Mouse (Mus musculus): ENCODE results near the gene Tnpo3. TPM values are rescaled to one million over a fixed set of nuclear protein-coding genes. Genes with fewer than 3 reads are reported as not detected.
"Not testable (repeated sequence)": the region's sequence is repeated elsewhere in the genome, so short reads cannot be mapped to it uniquely, and the experiment has no call there.

Tnpo3 gene
- polyA plus RNA-seq, 1 experiment from 2014 or later = 93.2 TPM

DNA sequence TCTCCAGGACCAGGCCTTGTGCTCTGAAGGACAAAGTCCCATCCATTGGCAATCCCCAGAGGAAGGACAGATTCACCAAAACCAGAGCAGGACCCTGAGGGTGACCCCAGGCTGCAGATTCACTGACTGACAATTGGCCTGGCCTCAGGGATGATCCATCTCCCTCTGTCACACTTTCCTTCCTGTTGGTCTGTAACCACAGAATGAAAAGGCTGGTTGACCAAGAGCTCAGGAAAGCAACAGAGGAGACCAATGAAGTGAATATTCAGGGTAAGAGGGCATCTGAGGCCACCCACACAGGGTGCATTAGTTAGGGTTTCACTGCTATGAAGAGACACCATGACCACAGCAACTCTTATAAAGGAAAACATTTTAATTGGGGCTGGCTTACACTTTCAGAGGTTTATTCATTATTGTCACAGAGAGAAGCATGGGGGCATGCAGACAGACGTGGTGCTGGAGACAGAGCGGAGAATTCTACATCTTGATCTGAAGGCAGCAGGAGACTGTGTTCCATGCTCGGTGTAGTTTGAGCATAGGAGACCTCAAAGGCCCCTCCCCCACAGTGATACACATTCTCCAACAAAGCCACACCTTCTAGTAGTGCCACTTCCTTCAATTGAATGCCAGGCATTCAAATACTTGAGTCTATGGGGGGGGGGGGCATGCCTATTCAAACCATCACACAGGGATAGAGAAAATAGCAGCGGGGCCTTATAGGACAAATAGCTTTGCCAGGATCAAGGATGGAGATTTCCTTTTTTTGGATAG is 26.8 kb upstream of the Tnpo3 start:
- no peaks in the 10 kb centered on the region for H3K9me3 ChIP-seq
- no peak overlapping the region for H3K9ac ChIP-seq
- H3K4me3 ChIP-seq = no peak overlapping the region
- H3K4me1 ChIP-seq = no peaks in the 10 kb centered on the region
- WGBS = 85% methylated on average over 4 of the region's 4 CpGs
- ATAC-seq (replicated peaks) = no peak
- no peak overlapping the region for H3K4me2 ChIP-seq
- no peaks in the 10 kb centered on the region for H3K36me3 ChIP-seq (replicated peaks)
- H3K27ac ChIP-seq = no peak overlapping the region
- peaks cover 3% of the 10 kb centered on the region; the same call in 1 of the 2 replicates for H3K27me3 ChIP-seq (replicated peaks)

DNA sequence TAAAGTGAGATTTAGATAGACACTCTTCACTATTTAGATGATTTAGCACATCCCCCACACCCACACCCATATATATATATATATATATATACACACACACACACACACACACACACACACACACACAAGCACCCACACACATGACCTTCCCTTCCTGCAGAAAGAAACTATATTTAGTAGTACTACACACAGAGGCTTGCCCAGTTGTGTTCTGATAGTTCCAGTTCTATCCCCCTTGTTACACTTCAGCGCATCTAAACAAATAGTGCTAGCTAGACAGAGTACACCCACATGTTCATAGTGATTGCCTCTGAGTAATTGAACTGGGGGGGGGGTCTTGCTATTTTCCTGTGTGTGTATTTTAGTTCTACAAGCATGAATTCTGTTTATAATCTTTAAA is 24.9 kb upstream of the Tnpo3 start:
- no peak overlapping the region for H3K27ac ChIP-seq
- H3K9ac ChIP-seq = no peak overlapping the region
- no peaks in the 10 kb centered on the region for H3K9me3 ChIP-seq
- peaks cover 3% of the 10 kb centered on the region; the same call in 1 of the 2 replicates for H3K27me3 ChIP-seq (replicated peaks)
- H3K4me2 ChIP-seq = no peak overlapping the region
- no peak overlapping the region for H3K4me3 ChIP-seq
- H3K36me3 ChIP-seq (replicated peaks) = no peaks in the 10 kb centered on the region
- no peak for ATAC-seq (replicated peaks)
- H3K4me1 ChIP-seq = no peaks in the 10 kb centered on the region
- 94% methylated on average over 1 of the region's 1 CpGs for WGBS

DNA sequence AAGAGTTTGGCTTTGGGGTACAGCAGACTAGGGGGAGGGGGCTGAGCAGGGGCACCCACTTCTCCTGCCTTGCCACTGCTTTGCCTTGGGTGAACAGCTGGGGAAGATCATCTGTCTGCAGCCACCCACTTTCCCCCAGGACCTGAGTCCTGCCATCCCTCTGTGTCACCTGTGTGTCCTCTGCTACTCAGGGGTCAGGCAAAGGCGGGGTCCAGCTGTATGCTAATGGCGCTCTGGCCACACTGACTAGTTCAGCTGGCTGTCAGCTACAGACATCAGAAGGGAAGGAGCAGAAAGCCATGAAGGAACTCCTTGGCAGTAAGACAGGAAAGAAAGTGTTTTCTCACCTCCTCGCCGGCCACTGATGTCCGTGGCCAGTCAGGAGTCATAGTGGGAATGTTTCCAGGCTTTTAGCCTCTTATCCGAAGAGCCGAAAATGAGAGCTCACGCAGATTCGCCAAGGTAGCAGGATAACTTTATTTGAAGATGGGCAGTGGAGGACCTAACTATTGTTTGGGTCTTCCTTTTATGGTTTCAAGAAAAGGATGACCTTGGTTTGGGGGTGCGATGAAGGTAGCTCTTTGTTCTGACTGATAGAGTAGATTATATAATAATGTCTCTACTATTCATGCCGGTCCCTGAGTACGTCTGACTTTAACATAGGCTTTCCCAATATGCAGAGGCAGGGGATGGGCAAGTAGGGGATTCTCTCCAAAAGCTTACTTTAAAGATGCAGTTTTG is 23.0 kb upstream of the Tnpo3 start:
- H3K4me2 ChIP-seq = no peak overlapping the region
- no peaks in the 10 kb centered on the region for H3K36me3 ChIP-seq (replicated peaks)
- ATAC-seq (replicated peaks) = no peak
- no peaks in the 10 kb centered on the region for H3K9me3 ChIP-seq
- H3K27me3 ChIP-seq (replicated peaks) = no peaks in the 10 kb centered on the region
- H3K27ac ChIP-seq = no peak overlapping the region
- no peaks in the 10 kb centered on the region for H3K4me1 ChIP-seq
- H3K9ac ChIP-seq = no peak overlapping the region
- 46% methylated on average over 12 of the region's 12 CpGs for WGBS
- H3K4me3 ChIP-seq = no peak overlapping the region

DNA sequence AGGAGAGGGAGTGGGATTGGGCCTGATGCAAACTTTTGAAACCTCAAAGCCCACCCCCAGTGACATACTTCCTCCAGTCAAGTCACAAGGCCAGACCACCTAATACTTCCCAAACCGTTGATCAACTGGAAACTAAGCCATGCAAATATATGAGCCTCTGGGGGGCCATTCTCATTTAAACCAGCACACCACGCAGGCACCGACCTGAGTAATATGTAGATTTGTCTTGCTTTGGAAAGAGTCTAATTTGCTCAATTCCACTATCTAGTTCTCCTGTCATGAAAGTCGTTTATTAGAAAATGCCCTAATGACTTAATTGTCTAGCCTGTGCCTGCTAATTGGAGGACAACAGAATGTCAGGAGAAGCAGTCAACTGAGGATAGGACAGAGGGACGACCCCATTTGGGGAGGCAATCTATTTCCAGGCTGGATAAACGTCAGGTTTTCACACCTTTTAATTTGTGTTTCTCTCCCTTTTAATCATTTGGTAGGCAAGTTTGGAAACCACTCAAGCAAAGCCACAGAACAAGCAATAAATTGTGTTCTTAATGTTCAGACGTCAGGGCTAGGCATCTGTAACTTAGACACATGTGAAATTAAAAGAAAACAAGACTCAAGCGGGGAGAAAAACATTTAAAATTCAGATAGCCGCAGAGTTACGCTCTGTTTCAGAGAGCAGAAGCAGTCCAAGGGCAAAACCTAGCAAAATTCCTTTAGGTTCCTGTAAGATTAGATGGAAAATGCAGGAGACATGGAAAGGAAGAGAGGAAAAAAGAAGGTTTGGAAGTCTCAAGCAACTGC is 22.3 kb upstream of the Tnpo3 start:
- Histone ChIP-seq H3K4me2 (no peak overlapping the region), H3K27me3 (replicated peaks) (no peaks in the 10 kb centered on the region), H3K4me3 (no peak overlapping the region), H3K4me1 (no peaks in the 10 kb centered on the region), H3K9me3 (no peaks in the 10 kb centered on the region), H3K36me3 (replicated peaks) (no peaks in the 10 kb centered on the region), H3K27ac (no peak overlapping the region), H3K9ac (no peak overlapping the region)
- 34% methylated on average over 10 of the region's 10 CpGs for WGBS
- no peak for ATAC-seq (replicated peaks)

DNA sequence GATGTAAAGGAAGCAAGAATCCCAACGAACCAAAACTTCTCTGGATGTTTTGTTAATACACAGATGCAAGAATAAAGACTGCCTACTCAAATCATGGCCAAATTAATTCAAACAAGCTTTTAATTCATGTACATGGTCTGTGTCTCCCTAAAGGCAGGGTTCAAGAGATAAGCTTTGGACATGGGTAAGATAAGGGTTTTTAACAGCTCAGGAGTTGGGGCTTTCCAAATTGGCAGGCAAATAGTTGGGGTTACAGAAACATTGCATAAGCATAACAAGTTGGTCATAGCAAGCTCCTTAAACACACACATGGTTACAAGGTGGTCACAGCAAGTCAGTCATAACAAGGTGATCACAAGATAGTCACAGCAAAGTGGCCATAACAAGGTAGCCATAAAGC is 20.5 kb upstream of the Tnpo3 start:
- Histone ChIP-seq H3K9ac (no peak overlapping the region), H3K4me2 (no peak overlapping the region), H3K27me3 (replicated peaks) (no peaks in the 10 kb centered on the region), H3K9me3 (no peaks in the 10 kb centered on the region), H3K4me1 (no peaks in the 10 kb centered on the region), H3K27ac (no peak overlapping the region), H3K4me3 (no peak overlapping the region), H3K36me3 (replicated peaks) (no peaks in the 10 kb centered on the region)
- WGBS = 85% methylated on average over 1 of the region's 1 CpGs
- ATAC-seq (replicated peaks) = no peak

DNA sequence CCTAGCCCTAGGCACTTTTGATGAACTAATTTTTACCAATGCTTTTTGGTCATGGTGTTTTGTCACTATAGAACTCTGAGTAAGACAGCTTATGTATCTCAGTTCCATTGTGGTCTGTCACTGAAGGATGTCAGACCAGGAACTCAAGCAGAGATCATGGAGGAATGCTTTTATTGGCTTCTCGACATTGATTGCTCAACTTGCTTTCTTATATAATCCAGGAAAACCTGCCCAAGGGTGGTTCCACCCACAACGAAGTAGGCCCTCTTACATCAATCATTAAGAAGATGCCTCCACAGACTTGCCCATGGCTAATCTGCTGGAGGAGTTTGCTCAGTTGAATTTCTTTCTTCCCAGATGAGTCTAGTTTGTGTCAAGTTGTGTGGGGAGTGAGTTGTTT is 18.1 kb upstream of the Tnpo3 start:
- no peak overlapping the region for H3K27ac ChIP-seq
- WGBS = 70% methylated on average over 2 of the region's 2 CpGs

DNA sequence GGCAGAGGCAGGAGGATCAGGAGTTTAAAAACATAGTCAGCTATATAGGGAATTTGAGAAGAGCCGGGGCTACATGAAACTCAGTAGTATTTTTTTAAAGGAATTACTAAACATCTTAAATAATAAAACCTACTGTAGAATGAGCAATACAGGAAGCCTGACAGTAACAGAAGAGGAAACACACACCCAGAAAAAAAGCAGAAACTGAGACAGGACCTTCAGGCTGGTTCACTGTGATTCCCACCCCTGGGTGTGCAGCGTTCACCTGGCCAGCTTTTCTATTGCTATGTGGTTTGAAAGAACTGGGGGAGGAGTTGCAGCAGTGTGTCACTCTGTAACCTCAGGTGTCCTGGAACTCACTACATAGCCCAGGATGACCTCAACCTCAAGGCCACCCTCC is 14.2 kb upstream of the Tnpo3 start:
- Histone ChIP-seq H3K36me3 (replicated peaks) (no peaks in the 10 kb centered on the region), H3K4me3 (no peak overlapping the region), H3K9ac (no peak overlapping the region), H3K9me3 (no peaks in the 10 kb centered on the region), H3K27me3 (replicated peaks) (no peaks in the 10 kb centered on the region), H3K4me1 (no peaks in the 10 kb centered on the region), H3K27ac (no peak overlapping the region), H3K4me2 (no peak overlapping the region)
- ATAC-seq (replicated peaks) = no peak
- 96% methylated on average over 2 of the region's 2 CpGs for WGBS

More for the DNA sequence above, 18.1 kb upstream of the Tnpo3 start:
- no peak for ATAC-seq (replicated peaks)
- no peaks in the 10 kb centered on the region for H3K27me3 ChIP-seq (replicated peaks)
- no peaks in the 10 kb centered on the region for H3K36me3 ChIP-seq (replicated peaks)
- no peak overlapping the region for H3K9ac ChIP-seq
- no peak overlapping the region for H3K4me3 ChIP-seq
- H3K9me3 ChIP-seq = no peaks in the 10 kb centered on the region
- no peak overlapping the region for H3K4me2 ChIP-seq
- H3K4me1 ChIP-seq = no peaks in the 10 kb centered on the region

DNA sequence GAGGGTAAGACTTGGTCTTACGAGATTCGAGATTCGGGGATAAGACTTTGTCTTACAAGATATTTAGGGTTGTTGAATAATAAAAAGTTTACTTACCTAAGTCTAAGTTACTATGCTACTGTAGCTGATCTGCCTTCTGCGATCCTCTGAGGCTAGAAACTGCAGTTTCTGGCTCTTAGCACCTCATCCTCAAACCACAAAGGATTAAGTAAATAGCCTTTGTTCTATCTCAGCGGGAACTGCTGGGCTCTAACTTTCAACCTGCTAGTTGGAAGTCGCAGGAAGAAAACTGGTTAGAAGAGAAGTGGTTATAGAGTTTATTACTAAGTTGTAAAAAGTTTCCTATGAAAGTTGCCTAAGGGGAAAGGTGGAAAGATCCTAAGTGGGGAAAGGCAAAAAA is 12.6 kb upstream of the Tnpo3 start:
- no peak for ATAC-seq (replicated peaks)
- Histone ChIP-seq H3K4me2 (no peak overlapping the region), H3K9me3 (no peaks in the 10 kb centered on the region), H3K36me3 (replicated peaks) (no peaks in the 10 kb centered on the region), H3K9ac (no peak overlapping the region), H3K4me1 (no peaks in the 10 kb centered on the region), H3K27ac (no peak overlapping the region), H3K27me3 (replicated peaks) (no peaks in the 10 kb centered on the region), H3K4me3 (no peak overlapping the region)
- WGBS = 57% methylated on average over 6 of the region's 6 CpGs

DNA sequence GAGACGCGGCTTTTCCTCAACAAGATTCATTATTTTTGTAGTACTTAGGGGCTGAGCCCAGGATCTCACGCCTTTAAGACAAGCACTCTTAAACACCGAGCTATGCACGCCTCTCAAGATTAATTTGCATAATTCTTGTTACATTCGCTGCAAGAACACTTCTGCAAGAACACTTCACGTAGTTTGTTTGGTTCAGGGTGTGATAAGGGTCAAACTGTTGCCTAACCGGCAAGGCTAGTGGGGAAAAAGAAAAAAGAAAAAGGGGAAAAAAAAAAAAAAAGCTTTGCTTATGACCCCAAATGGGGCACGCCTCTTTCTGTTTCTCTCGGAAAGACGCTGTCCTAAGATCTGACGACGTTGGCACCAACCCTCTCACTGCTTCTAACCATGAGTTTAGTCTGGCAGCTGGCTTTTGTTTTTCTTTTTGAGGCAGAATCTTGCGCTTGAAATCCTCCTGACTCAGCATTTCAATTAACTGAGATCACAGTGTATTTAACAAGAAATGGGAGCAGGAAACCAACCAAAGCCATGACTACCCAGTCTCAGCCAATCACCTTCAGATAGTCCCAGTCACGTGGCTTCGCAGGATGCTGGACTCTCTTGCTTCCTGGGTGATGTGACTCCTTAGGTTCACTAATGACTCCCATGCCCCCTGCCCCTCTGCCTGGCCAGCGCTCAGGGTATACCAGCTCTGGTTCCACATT is 11.3 kb upstream of the Tnpo3 start:
- Histone ChIP-seq H3K9me3 (no peaks in the 10 kb centered on the region), H3K27me3 (replicated peaks) (0 out of 2 replicates have a peak, but pooled peaks cover 3% of the 10 kb centered on the region), H3K9ac (no peak overlapping the region), H3K36me3 (replicated peaks) (no peaks in the 10 kb centered on the region), H3K4me1 (no peaks in the 10 kb centered on the region), H3K4me3 (no peak overlapping the region), H3K4me2 (no peak overlapping the region), H3K27ac (no peak overlapping the region)
- no peak for ATAC-seq (replicated peaks)
- WGBS = 51% methylated on average over 17 of the region's 17 CpGs

DNA sequence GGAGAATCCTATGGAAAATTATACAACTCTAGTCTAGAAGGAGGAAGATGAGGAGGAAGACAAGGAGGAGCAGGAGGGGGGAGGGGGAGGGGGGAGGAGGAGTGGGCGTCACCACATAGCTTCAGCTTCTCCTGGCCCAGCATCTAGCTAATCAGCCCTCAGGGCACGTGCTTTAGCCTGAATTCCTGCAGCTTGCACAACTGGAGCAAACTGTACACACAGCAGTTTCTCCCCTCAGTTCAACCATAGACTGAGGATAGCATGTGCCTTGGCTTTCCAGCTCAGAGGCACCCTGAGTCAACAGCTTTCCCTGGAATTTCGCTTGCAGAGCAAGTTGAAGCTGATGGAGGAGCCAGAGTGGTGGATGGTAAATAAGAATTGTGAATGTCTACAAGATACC is 10.5 kb upstream of the Tnpo3 start:
- H3K36me3 ChIP-seq (replicated peaks) = no peaks in the 10 kb centered on the region
- 54% methylated on average over 3 of the region's 3 CpGs for WGBS

DNA sequence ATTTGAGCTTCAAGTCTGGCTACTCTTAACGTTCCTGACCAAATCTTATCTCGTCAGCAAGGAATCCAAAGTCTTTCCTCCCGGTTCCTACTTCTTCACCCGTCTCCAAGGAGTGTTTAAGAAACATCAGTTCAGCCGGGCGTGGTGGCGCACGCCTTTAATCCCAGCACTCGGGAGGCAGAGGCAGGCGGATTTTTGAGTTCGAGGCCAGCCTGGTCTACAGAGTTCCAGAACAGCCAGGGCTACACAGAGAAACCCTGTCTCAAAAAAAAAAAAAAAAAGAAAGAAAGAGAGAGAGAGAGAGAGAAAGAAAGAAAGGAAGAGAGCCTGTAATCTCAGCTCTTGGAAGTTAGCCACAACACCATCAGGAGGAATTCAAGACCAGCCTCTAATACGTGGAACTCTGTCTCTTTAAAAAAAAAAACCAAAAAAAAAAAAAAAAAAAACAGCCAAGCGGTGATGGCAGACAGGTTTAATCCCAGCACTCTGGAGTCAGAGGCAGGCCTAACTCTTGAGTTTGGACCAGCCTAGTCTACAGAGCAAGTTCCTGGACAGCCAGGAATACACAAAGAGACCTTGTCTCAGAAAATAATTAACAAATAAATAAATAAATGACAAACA is 443 bp upstream of the Tnpo3 start:
- peak overlapping the region; percentile 37 for H3K9ac ChIP-seq
- H3K27ac ChIP-seq = peak overlapping the region; percentile 96
- peak; percentile 60; the same call in 1 of the 2 replicates for ATAC-seq (replicated peaks)
- not testable (repeated sequence) for H3K27me3 ChIP-seq (replicated peaks); H3K9me3 ChIP-seq; H3K36me3 ChIP-seq (replicated peaks)
- peak overlapping the region; percentile 96 for H3K4me3 ChIP-seq
- H3K4me1 ChIP-seq = peaks cover 22% of the 10 kb centered on the region
- H3K4me2 ChIP-seq = peak overlapping the region; percentile 81
- 31% methylated on average over 13 of the region's 13 CpGs for WGBS

More for the DNA sequence above, 10.5 kb upstream of the Tnpo3 start:
- Histone ChIP-seq H3K4me2 (no peak overlapping the region), H3K4me1 (no peaks in the 10 kb centered on the region), H3K9me3 (no peaks in the 10 kb centered on the region), H3K9ac (no peak overlapping the region), H3K4me3 (no peak overlapping the region), H3K27me3 (replicated peaks) (0 out of 2 replicates have a peak, but pooled peaks cover 3% of the 10 kb centered on the region), H3K27ac (no peak overlapping the region)
- no peak for ATAC-seq (replicated peaks)
